Mouse (Mus musculus) forebrain, embryonic 13.5 days (tissue): ENCODE data around the gene Cd38. TPM values are rescaled to one million over a fixed set of nuclear protein-coding genes. Genes with fewer than 3 reads are reported as not detected.

ENCODE experiments used
- ATAC-seq: fragments of 200-750 bp; cut with Nextera tagmentation; 2 replicates; pipeline ENCODE4 v1.8.0; 2017
- H3K27ac ChIP-seq: fragments of 300-500 bp; sonication (generic); 2 replicates; pipeline ENCODE4 v1.5.1; 2015; ENCODE audit warnings: inconsistent platforms, mild to moderate bottlenecking, moderate library complexity
- H3K27me3 ChIP-seq: fragments of 300-500 bp; sonication (generic); 2 replicates; pipeline ENCODE4 v1.6.1; 2015; ENCODE audit warnings: mild to moderate bottlenecking, inconsistent platforms
- H3K36me3 ChIP-seq: fragments of 300-500 bp; sonication (generic); 2 replicates; pipeline ENCODE4 v1.6.1; 2015; ENCODE audit warnings: mild to moderate bottlenecking, inconsistent platforms; ENCODE audit not compliant: poor library complexity, severe bottlenecking
- H3K4me1 ChIP-seq: fragments of 300-500 bp; sonication (generic); 2 replicates; pipeline ENCODE4 v1.6.1; 2015; ENCODE audit warnings: inconsistent platforms
- H3K4me2 ChIP-seq: fragments of 300-500 bp; sonication (generic); 2 replicates; pipeline ENCODE4 v1.6.1; 2015; ENCODE audit warnings: inconsistent platforms, mild to moderate bottlenecking, moderate library complexity
- H3K4me3 ChIP-seq: fragments of 300-500 bp; sonication (generic); 2 replicates; pipeline ENCODE4 v1.5.1; 2015; ENCODE audit warnings: mild to moderate bottlenecking, inconsistent platforms
- H3K9ac ChIP-seq: fragments of 300-500 bp; sonication (generic); 2 replicates; pipeline ENCODE4 v1.6.1; 2015; ENCODE audit warnings: mild to moderate bottlenecking, inconsistent platforms
- H3K9me3 ChIP-seq: fragments of 300-500 bp; sonication (generic); replicated peaks from 2 replicates; pipeline ENCODE4 v1.6.1; 2016; ENCODE audit warnings: inconsistent platforms
- WGBS: fragments of 180-500 bp; shearing (Covaris S2); methylation state at CpG from one replicate; pipeline ENCODE4 v1.1.7; 2015; 5-methylcytosine and 5-hydroxymethylcytosine counted together
- polyA plus RNA-seq: library from polyadenylated mRNA; unstranded; fragments of >200 nt; fragmentation: Nextera tagmentation; extraction: Ambion mirVana; gene quantifications from 2 replicates; pipeline ENCODE4 v1.2.1, GENCODE M21; 2015

Gene Cd38
- polyA plus RNA-seq: 2.2 and 2.5 TPM in 2 replicates

DNA sequence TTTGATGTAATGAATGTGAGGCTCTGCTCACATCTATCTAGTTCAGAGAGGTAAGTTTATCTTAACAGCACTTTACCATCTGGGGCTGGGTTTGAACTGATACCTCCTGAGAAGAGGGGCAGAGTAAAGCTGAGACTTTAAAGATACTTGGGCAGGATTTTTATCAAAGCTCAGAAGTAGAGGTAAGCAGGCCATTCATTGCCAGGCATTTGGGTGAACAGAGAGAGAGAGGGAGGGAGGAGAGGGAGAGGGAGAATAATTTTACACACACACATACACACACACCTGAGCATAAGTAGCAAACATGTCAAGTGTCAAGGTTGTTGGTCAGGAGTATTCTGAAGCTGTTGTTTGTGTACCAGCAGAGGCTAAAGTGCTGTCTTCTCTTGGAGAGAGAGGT is at the start of gene Cd38:
Cd38 (plus strand) TSS at position 301 of the 400 bp plus-strand sequence.
- Histone ChIP-seq H3K27me3 (peaks cover 4% of the 10 kb centered on the region; the same call in 1 of the 2 replicates), H3K4me3 (peak within 1 kb of the TSS; percentile 28), H3K4me1 (peaks cover 9% of the 10 kb centered on the region), H3K9me3 (no peaks in the 10 kb centered on the region), H3K36me3 (no peaks in the 10 kb centered on the region), H3K27ac (no peak within 1 kb of the TSS), H3K4me2 (peak within 1 kb of the TSS; percentile 60), H3K9ac (peak within 1 kb of the TSS; percentile 51)
- no peak for ATAC-seq

DNA sequence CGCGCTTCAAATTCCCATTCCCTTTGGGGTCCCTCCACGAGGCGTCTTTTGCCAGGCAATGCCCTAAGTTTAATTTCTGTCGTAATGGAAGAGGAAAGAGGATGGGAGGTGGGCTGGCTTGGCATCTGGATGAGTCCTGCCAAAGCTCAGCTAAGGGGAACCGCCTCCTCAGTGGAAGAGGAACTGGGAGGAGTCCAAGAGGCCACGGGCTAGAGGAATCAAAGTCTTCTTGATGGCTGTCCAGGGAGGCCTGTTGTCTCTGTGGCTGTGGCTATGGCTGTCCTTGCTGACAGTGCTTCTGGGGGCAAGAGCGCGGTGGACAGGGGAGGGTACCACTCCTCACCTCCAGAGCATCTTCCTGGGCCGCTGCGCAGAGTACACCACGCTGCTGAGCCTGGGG is 49.7 kb upstream of the Cd38 start, which contains the start of gene Bst1:
Bst1 (plus strand) TSS at position 191 of the 400 bp plus-strand sequence.
- no peak within 1 kb of the TSS for H3K9ac ChIP-seq
- H3K9me3 ChIP-seq: no peaks in the 10 kb centered on the region
- no peak for ATAC-seq
- no peaks in the 10 kb centered on the region for H3K36me3 ChIP-seq
- no peaks in the 10 kb centered on the region for H3K4me1 ChIP-seq
- no peaks in the 10 kb centered on the region for H3K27me3 ChIP-seq
- WGBS: 54% methylated on average over 12 of the region's 12 CpGs
- H3K27ac ChIP-seq: no peak within 1 kb of the TSS
- no peak within 1 kb of the TSS for H3K4me3 ChIP-seq
- no peak within 1 kb of the TSS for H3K4me2 ChIP-seq

DNA sequence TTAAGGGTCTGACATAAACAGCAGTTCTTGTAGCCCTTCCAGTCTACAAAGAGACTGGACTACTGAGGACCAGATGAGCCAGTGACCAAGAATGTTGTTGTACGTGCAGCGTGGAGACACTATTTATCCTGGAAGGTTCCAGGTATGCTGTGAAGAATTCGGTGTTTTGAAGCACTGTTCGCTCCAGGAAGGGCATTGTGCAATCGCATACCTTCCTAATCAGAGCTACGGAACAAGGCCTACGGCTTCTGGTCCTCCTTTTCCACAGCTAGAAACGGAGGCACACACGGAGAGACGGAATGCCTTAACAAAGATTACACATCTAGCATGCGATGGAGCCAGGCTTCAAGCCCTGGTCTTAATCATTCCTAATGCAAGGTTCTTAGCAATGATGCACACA is 47.6 kb upstream of the Cd38 start:
- H3K27me3 ChIP-seq: no peaks in the 10 kb centered on the region
- H3K9me3 ChIP-seq: no peaks in the 10 kb centered on the region
- H3K9ac ChIP-seq: no peak overlapping the region
- no peak overlapping the region for H3K27ac ChIP-seq
- 93% methylated on average over 11 of the region's 11 CpGs for WGBS
- no peaks in the 10 kb centered on the region for H3K36me3 ChIP-seq
- no peak for ATAC-seq
- no peaks in the 10 kb centered on the region for H3K4me1 ChIP-seq
- no peak overlapping the region for H3K4me3 ChIP-seq
- H3K4me2 ChIP-seq: no peak overlapping the region

DNA sequence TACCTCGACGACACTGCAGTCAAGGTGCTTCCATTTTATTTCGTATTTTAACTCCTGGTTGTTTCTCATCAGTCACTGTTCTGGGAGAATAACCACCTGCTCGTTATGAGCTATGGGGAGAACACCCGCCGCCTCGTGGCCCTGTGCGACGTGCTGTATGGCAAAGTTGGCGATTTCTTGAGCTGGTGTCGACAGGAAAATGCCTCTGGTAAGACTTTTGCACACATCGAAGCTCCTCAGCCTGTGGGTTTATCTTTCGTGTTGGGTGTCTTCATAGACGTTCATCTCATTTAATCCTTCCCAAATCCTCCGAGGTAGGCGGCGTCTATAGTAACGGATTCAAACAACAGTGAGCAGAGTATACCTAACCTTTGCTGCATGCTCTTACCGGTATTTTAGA is 46.8 kb upstream of the Cd38 start, which contains the start of gene Fbxl5:
Fbxl5 (minus strand) TSS at position 101 of the 400 bp plus-strand sequence.
- WGBS: 83% methylated on average over 19 of the region's 19 CpGs
- no peak within 1 kb of the TSS for H3K27ac ChIP-seq
- H3K27me3 ChIP-seq: no peaks in the 10 kb centered on the region
- no peaks in the 10 kb centered on the region for H3K4me1 ChIP-seq
- H3K9ac ChIP-seq: no peak within 1 kb of the TSS
- H3K36me3 ChIP-seq: no peaks in the 10 kb centered on the region
- ATAC-seq: no peak
- no peak within 1 kb of the TSS for H3K4me2 ChIP-seq
- no peak within 1 kb of the TSS for H3K4me3 ChIP-seq
- no peaks in the 10 kb centered on the region for H3K9me3 ChIP-seq

DNA sequence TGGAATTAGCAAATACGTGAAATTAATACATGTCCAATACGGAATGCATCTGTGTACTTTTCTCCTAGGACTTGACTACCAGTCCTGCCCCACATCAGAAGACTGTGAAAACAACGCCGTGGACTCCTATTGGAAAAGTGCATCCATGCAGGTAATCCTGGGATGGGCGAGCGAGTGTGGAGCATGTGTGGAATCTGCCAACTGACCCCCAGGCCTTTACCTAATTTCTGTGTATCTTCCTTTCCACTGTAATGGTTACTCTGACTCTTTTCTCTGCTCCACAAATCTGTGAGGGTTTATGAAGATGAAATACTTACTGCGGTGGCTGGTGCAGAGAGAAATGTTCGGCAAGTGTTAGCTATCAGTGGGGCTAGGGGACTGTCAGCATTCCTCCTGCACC is 46.2 kb upstream of the Cd38 start:
- no peak overlapping the region for H3K4me2 ChIP-seq
- no peak overlapping the region for H3K27ac ChIP-seq
- no peaks in the 10 kb centered on the region for H3K36me3 ChIP-seq
- no peaks in the 10 kb centered on the region for H3K27me3 ChIP-seq
- no peak overlapping the region for H3K4me3 ChIP-seq
- no peak overlapping the region for H3K9ac ChIP-seq
- WGBS: 74% methylated on average over 8 of the region's 8 CpGs
- ATAC-seq: no peak
- H3K4me1 ChIP-seq: no peaks in the 10 kb centered on the region
- no peaks in the 10 kb centered on the region for H3K9me3 ChIP-seq

DNA sequence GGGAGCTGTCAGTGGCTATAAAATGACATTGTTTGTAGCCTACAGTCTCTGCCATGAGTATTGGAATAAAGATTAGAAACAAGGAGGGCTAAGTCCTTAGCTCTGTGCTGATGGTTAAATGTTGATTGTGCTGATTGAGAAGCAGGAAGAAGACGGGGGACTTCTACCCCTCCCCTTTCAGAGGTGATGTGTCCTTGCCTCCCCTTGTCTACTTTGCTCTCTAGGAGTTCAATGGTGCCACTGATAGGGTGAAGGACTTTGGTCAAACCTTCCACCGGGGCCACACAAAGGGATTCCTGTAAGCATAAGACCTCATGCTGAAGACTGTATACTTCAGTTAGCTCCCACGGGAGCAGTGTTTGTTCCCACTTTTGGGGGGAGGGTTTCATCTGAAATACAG is 45.5 kb upstream of the Cd38 start:
- no peaks in the 10 kb centered on the region for H3K9me3 ChIP-seq
- H3K4me3 ChIP-seq: no peak overlapping the region
- no peaks in the 10 kb centered on the region for H3K4me1 ChIP-seq
- 88% methylated on average over 3 of the region's 3 CpGs for WGBS
- H3K27me3 ChIP-seq: no peaks in the 10 kb centered on the region
- ATAC-seq: no peak
- H3K27ac ChIP-seq: no peak overlapping the region
- H3K9ac ChIP-seq: no peak overlapping the region
- H3K36me3 ChIP-seq: no peaks in the 10 kb centered on the region
- no peak overlapping the region for H3K4me2 ChIP-seq

DNA sequence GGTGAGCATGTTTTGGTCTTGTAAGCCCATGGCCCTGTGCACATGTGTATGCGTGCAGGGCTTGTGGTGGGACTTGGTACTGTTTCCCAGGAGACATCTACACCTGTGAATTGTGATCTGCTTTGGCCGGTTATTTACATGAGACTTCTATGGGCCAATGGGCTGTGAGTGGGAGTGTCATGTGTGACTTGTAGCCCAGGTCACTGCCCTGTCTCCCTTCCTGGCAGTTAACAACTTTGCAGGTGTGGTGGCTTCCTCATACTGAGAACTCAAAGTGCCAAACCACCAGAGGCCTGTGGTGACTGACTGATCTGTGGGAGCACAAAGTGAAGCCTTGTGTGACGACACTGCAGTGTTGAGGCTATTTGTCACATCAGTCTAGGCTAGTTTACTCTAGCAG is 43.8 kb upstream of the Cd38 start:
- no peak overlapping the region for H3K4me2 ChIP-seq
- H3K36me3 ChIP-seq: no peaks in the 10 kb centered on the region
- H3K27ac ChIP-seq: no peak overlapping the region
- H3K4me3 ChIP-seq: no peak overlapping the region
- H3K9ac ChIP-seq: no peak overlapping the region
- no peaks in the 10 kb centered on the region for H3K4me1 ChIP-seq
- no peak for ATAC-seq
- no peaks in the 10 kb centered on the region for H3K9me3 ChIP-seq
- WGBS: 91% methylated on average over 3 of the region's 3 CpGs
- no peaks in the 10 kb centered on the region for H3K27me3 ChIP-seq

DNA sequence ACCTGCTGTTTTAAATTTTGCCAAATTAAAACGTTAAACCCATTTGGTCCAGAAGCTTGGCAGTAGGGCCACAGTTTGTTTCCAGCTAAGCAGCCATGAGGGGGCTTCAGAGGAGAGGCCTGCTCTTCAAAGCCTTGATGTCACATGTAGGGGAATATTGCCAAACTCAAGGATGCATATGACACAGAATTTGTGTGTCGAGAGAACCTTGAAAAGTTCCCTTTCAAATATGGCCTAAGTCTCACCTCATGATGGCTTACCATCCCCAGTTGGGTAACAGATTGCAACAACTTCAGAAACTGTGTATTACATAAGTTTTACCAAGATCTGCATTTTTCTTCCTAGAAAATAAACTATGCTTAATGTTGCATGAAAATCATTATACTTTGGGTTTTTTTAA is 41.5 kb upstream of the Cd38 start:
- H3K36me3 ChIP-seq: no peaks in the 10 kb centered on the region
- H3K4me1 ChIP-seq: no peaks in the 10 kb centered on the region
- no peak overlapping the region for H3K27ac ChIP-seq
- no peak overlapping the region for H3K4me2 ChIP-seq
- H3K4me3 ChIP-seq: no peak overlapping the region
- WGBS: 92% methylated on average over 2 of the region's 2 CpGs
- no peak for ATAC-seq
- no peak overlapping the region for H3K9ac ChIP-seq
- H3K9me3 ChIP-seq: no peaks in the 10 kb centered on the region
- H3K27me3 ChIP-seq: no peaks in the 10 kb centered on the region

DNA sequence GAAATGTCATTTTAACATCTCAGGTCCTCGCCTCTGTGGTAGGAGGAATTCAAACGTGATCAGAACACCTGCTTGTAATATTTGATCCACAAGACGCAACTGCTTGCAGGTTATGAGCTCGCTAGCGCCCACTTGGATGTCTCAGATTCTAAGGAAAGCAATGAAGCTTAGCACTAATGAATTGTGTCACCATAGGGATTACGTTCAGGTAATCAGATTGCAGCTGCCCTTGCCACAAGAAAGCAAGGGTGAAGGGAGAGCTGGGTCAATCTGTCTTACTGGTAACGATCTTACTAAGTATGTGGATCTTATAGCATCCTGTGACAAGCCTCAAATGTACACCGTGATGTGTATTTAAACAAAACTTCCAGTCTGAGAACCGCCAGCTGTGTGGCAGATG is 41.0 kb upstream of the Cd38 start:
- Histone ChIP-seq H3K27ac (no peak overlapping the region), H3K9ac (no peak overlapping the region), H3K9me3 (no peaks in the 10 kb centered on the region), H3K4me2 (no peak overlapping the region), H3K27me3 (no peaks in the 10 kb centered on the region), H3K4me1 (no peaks in the 10 kb centered on the region), H3K36me3 (no peaks in the 10 kb centered on the region), H3K4me3 (no peak overlapping the region)
- 78% methylated on average over 9 of the region's 9 CpGs for WGBS
- ATAC-seq: no peak

DNA sequence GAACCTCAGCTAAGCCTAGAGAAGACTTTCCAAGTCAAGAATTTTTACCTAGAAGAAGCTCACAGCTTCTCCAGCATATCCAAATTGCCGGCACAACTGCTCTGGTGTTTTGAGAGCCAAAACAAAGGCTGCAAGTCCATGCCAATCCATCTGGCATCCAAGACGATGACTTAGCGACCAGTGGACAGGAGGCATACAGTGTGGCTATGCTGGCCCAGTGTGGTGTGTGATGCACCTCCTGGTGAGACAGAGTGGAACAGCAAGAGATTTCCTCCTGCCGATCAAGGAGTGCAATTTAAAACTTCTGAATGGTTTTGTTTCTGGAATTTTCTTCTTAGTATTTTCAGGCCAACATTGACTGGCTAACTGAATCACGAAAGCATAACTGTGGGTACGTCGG is 31.8 kb upstream of the Cd38 start:
- H3K27ac ChIP-seq: no peak overlapping the region
- no peak overlapping the region for H3K4me3 ChIP-seq
- WGBS: 90% methylated on average over 7 of the region's 7 CpGs
- H3K9ac ChIP-seq: no peak overlapping the region
- no peak for ATAC-seq
- no peak overlapping the region for H3K4me2 ChIP-seq
- no peaks in the 10 kb centered on the region for H3K36me3 ChIP-seq
- no peaks in the 10 kb centered on the region for H3K27me3 ChIP-seq
- H3K9me3 ChIP-seq: no peaks in the 10 kb centered on the region
- no peaks in the 10 kb centered on the region for H3K4me1 ChIP-seq

DNA sequence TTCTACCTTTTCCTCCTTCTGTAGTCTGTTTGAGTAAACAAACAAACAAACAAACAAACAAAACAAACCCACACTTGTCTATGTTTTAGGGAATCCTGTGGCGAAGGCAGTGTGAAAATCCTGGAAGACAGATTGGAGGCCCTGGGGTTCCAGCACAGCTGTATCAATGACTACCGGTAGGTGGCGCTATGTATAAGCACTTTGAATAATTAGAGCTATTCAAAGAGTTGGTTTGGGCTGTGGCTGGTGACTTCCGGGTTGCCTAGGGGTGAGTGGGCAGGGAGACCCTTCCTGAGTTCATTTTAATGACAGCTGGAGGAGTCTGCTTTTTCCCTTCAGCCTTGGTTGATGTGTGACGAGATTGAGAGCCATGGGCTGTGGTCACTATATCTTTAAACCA is 31.0 kb upstream of the Cd38 start:
- H3K4me1 ChIP-seq: no peaks in the 10 kb centered on the region
- H3K36me3 ChIP-seq: no peaks in the 10 kb centered on the region
- no peak overlapping the region for H3K4me3 ChIP-seq
- 47% methylated on average over 5 of the region's 5 CpGs for WGBS
- no peak overlapping the region for H3K9ac ChIP-seq
- no peaks in the 10 kb centered on the region for H3K27me3 ChIP-seq
- H3K27ac ChIP-seq: no peak overlapping the region
- no peak overlapping the region for H3K4me2 ChIP-seq
- ATAC-seq: no peak
- no peaks in the 10 kb centered on the region for H3K9me3 ChIP-seq

DNA sequence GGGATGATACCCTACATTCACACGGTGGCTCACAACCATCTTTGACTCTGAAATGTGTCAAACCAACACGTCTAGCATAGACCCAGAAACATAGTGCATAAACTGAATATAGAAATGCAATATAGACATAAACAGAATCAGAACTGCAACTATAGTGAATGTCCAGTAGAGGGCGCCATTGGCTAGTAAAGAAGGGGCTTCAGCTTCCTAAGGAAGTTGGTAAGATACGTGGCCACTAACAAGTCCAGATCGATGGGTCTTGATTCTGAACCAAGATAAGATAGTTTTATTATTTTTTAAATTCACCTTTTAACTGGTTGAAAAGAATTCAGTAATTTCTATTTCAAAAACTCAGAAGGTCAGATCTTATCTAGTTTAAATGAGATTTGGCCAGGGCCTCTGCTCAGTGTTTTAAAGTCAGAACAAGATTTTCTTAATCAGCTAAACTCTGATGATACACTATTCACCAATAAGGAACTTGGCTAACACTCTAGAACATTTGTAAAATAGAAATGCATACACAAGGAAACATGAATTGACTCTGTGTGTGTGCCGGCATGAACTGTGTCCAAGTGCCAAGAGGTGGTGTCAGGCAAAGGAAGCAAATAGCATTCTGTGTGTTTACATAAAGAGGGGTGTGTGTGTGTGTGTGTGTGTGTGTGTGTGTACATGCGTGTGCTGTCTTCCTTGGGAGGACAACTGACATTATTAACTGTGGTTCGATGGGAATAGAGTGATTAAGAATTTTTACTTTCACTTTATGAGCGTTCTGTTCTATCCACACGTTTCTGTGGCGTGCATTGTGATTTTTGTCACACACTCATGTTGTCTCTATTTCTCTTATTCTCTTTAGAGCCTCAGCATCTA is 27.0 kb upstream of the Cd38 start:
- peak; percentile 59; the same call in 1 of the 2 replicates for ATAC-seq

DNA sequence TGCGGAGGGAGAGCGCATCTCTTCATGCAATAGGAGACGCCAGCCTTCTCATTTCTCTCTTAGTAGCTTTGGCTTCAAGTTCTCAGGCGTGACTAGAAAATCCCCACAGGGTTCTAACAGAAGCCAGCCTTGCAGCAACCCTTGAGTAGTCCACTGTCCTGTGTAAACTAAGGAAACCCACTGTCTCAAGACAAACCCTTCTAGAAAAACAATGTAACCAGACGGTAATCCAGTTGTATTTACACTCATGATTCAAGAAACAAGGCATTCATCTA is 26.4 kb upstream of the Cd38 start:
- Histone ChIP-seq H3K9me3 (no peaks in the 10 kb centered on the region), H3K9ac (no peak overlapping the region), H3K27me3 (no peaks in the 10 kb centered on the region), H3K4me3 (no peak overlapping the region), H3K36me3 (no peaks in the 10 kb centered on the region), H3K4me1 (no peaks in the 10 kb centered on the region), H3K27ac (no peak overlapping the region), H3K4me2 (no peak overlapping the region)
- WGBS: 85% methylated on average over 5 of the region's 5 CpGs
- ATAC-seq: no peak

More for the DNA sequence above, 27.0 kb upstream of the Cd38 start:
- Histone ChIP-seq H3K9ac (no peak overlapping the region), H3K36me3 (no peaks in the 10 kb centered on the region), H3K9me3 (no peaks in the 10 kb centered on the region), H3K4me3 (no peak overlapping the region), H3K27ac (no peak overlapping the region), H3K4me2 (no peak overlapping the region), H3K27me3 (no peaks in the 10 kb centered on the region), H3K4me1 (no peaks in the 10 kb centered on the region)
- WGBS: 49% methylated on average over 11 of the region's 11 CpGs
